ENCODE assay signal across 15 mouse cellular contexts in the genomic region with DNA sequence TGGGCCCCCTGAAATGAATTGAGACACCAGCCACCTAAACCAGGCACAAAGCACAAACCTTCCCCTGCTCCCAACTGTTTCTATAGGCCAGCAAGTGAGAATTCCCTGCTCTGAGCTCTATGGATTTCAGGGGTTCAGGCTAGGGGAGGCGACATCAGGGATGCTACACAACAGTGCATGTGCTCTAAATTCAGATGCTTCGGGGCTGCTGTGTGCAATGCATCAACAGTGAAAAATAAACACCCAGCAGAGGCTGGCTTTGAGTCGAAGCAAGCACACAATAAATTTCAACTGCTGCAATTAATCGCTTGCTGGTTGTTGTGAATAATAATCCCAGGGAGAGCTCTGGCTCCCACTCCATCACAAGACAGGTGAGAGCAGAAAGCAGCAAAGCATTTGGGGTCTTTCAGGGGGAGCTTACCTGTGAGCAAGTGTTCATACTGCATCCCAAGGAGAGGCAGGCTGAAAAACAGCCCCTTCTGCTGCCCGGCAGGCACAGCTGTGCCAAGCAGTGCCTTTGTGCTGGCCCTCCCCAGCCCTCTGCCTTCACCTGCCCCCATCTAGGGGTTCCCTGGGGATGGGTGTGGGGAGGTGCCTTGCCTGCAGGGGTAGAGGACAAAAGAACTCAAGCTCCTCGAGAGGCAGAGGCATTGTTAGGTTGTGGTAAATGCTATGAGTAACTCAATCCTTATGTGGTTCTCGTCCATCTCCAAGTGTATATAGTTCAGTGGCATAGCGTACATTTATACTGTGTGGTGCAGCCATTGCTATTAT. TPM values are rescaled to one million over a fixed set of nuclear protein-coding genes. Genes with fewer than 3 reads are reported as not detected.
A peak's percentile ranks its signal among the peaks of the same experiment; 100 is the strongest.
DNase-seq lines count a peak whose midpoint lies in the region; ATAC-seq and TF ChIP-seq lines count a peak whose summit lies in the region.
"Had no signal": no experiment of that assay in that cellular context is flagged by ENCODE, and none has a peak within 500 bp of the region (broad histone marks: within the 10 kb centered on the region; RNA-seq: fewer than 3 reads in every experiment).

No protein-coding gene starts in this region.

- WGBS in stomach, embryonic 16.5 days: 54% methylated on average over 8 of the region's 8 CpGs
- 56% methylated on average over 8 of the region's 8 CpGs for WGBS in stomach, postnatal 0 days
- WGBS in hindbrain, embryonic 12.5 days: 56% methylated on average over 8 of the region's 8 CpGs
- 64% methylated on average over 8 of the region's 8 CpGs for WGBS in midbrain, embryonic 11.5 days
- WGBS in olfactory bulb, adult 2 months: 45% methylated on average over 8 of the region's 8 CpGs

- no peak overlapping the region for H3K9ac ChIP-seq in stomach, embryonic 16.5 days (ENCODE audit: low read length)
- H3K9ac ChIP-seq in stomach, postnatal 0 days (ENCODE audit: low read length): no peak overlapping the region
- H3K9ac ChIP-seq in hindbrain, embryonic 12.5 days: no peak overlapping the region
- no peak overlapping the region for H3K9ac ChIP-seq in midbrain, embryonic 11.5 days (ENCODE audit: low read length)
- H3K9ac ChIP-seq: embryonic facial prominence, embryonic 12.5 days; lung, embryonic 14.5 days; stomach, embryonic 15.5 days had no signal

- ATAC-seq in stomach, embryonic 16.5 days (ENCODE audit: insufficient read depth, low FRiP score): no peak
- ATAC-seq in stomach, postnatal 0 days (ENCODE audit: low FRiP score, low TSS enrichment): no peak
- ATAC-seq in hindbrain, embryonic 12.5 days (ENCODE audit: low FRiP score): peak; percentile 55; the same call in 1 of the 2 replicates
- ATAC-seq in midbrain, embryonic 11.5 days (ENCODE audit: low FRiP score): no peak; the same call in 1 of the 2 replicates

- H3K4me3 ChIP-seq in stomach, embryonic 16.5 days (replicated peaks; ENCODE audit: low read length): no peak overlapping the region
- H3K4me3 ChIP-seq in stomach, postnatal 0 days (ENCODE audit: low read depth, low read length): no peak overlapping the region
- H3K4me3 ChIP-seq in hindbrain, embryonic 12.5 days: no peak overlapping the region
- H3K4me3 ChIP-seq in midbrain, embryonic 11.5 days (ENCODE audit: low read depth, low read length): no peak overlapping the region
- no peak overlapping the region for H3K4me3 ChIP-seq in olfactory bulb, adult 2 months (ENCODE audit: insufficient read depth, low read depth, low read length)
- H3K4me3 ChIP-seq: embryonic facial prominence, embryonic 12.5 days; stomach, embryonic 15.5 days had no signal

- H3K9me3 ChIP-seq in stomach, embryonic 16.5 days (replicated peaks; ENCODE audit: control insufficient read depth, low read length): peaks cover 5% of the 10 kb centered on the region
- no peaks in the 10 kb centered on the region for H3K9me3 ChIP-seq in stomach, postnatal 0 days (ENCODE audit: control insufficient read depth, low read length)
- H3K9me3 ChIP-seq in hindbrain, embryonic 12.5 days (replicated peaks): peaks cover 6% of the 10 kb centered on the region; the same call in 1 of the 2 replicates
- no peaks in the 10 kb centered on the region; the same call in 1 of the 2 replicates for H3K9me3 ChIP-seq in midbrain, embryonic 11.5 days (ENCODE audit: control insufficient read depth, low read length)
- H3K9me3 ChIP-seq: G1E; stomach, embryonic 15.5 days had no signal

- TF ChIP-seq CTCF in stomach, postnatal 0 days (IDR thresholded peaks at IDR 0.05; ENCODE audit: low read depth): no peak
- no peak for TF ChIP-seq CTCF in olfactory bulb, adult 2 months (IDR thresholded peaks at IDR 0.05; ENCODE audit: insufficient read depth, low read depth, low read length)

- H3K36me3 ChIP-seq in stomach, embryonic 16.5 days (ENCODE audit: control insufficient read depth, insufficient read depth, low read length): no peaks in the 10 kb centered on the region
- no peaks in the 10 kb centered on the region for H3K36me3 ChIP-seq in stomach, postnatal 0 days (ENCODE audit: control insufficient read depth, insufficient read depth, low read length)
- H3K36me3 ChIP-seq in hindbrain, embryonic 12.5 days: no peaks in the 10 kb centered on the region
- H3K36me3 ChIP-seq in midbrain, embryonic 11.5 days (ENCODE audit: control insufficient read depth, insufficient read depth, low read length): no peaks in the 10 kb centered on the region
- H3K36me3 ChIP-seq: embryonic facial prominence, embryonic 12.5 days; G1E; stomach, embryonic 15.5 days had no signal

- H3K4me2 ChIP-seq in stomach, embryonic 16.5 days (ENCODE audit: low read depth, low read length): no peak overlapping the region
- no peak overlapping the region for H3K4me2 ChIP-seq in stomach, postnatal 0 days (replicated peaks; ENCODE audit: low read depth)
- no peak overlapping the region for H3K4me2 ChIP-seq in hindbrain, embryonic 12.5 days (replicated peaks)
- no peak overlapping the region for H3K4me2 ChIP-seq in midbrain, embryonic 11.5 days
- H3K4me2 ChIP-seq: embryonic facial prominence, embryonic 12.5 days; lung, embryonic 14.5 days; stomach, embryonic 15.5 days had no signal

- H3K27me3 ChIP-seq in stomach, embryonic 16.5 days (ENCODE audit: control insufficient read depth, insufficient read depth, low read length): no peaks in the 10 kb centered on the region
- no peaks in the 10 kb centered on the region for H3K27me3 ChIP-seq in stomach, postnatal 0 days (ENCODE audit: control insufficient read depth, insufficient read depth, low read length)
- no peaks in the 10 kb centered on the region for H3K27me3 ChIP-seq in hindbrain, embryonic 12.5 days
- no peaks in the 10 kb centered on the region; the same call in 1 of the 2 replicates for H3K27me3 ChIP-seq in midbrain, embryonic 11.5 days (ENCODE audit: control insufficient read depth, insufficient read depth, low read length)
- H3K27me3 ChIP-seq: embryonic facial prominence, embryonic 12.5 days; stomach, embryonic 15.5 days had no signal

- TF ChIP-seq POLR2A in olfactory bulb, adult 2 months (IDR thresholded peaks at IDR 0.05; ENCODE audit: insufficient read depth, low read depth, low read length): no peak

- TF ChIP-seq EP300 in stomach, postnatal 0 days (optimal IDR thresholded peaks at IDR 0.05): no peak

- H3K27ac ChIP-seq in stomach, embryonic 16.5 days (ENCODE audit: low read length): peak overlapping the region; percentile 18; the same call in 1 of the 2 replicates
- H3K27ac ChIP-seq in stomach, postnatal 0 days (replicated peaks): no peak overlapping the region
- peak overlapping the region; percentile 85 for H3K27ac ChIP-seq in hindbrain, embryonic 12.5 days
- no peak overlapping the region for H3K27ac ChIP-seq in midbrain, embryonic 11.5 days (ENCODE audit: low read depth, low read length)
- peak overlapping the region; percentile 18; the same call in 1 of the 2 replicates for H3K27ac ChIP-seq in olfactory bulb, adult 2 months (ENCODE audit: insufficient read depth, low read depth, low read length)
- H3K27ac ChIP-seq: embryonic facial prominence, embryonic 12.5 days; stomach, embryonic 15.5 days had no signal

- no peak for DNase-seq in stomach, postnatal 0 days (ENCODE audit: low spot score)
- peak; percentile 83 for DNase-seq in midbrain, embryonic 11.5 days (ENCODE audit: low spot score, missing footprints)
- no peak for DNase-seq in spleen, postnatal 14 days (ENCODE audit: low spot score in 2 of 2)
- DNase-seq in cerebellum, postnatal 36 days: no peak
- no peak for DNase-seq in layer of hippocampus, postnatal 36 days
- DNase-seq: B cell, adult 2 months; cerebellum, adult 2 months; kidney, adult 9 months had no signal

- H3K4me1 ChIP-seq in stomach, embryonic 16.5 days (ENCODE audit: control insufficient read depth, insufficient read depth, low read length): peaks cover 14% of the 10 kb centered on the region; the same call in 1 of the 2 replicates
- 0 out of 2 replicates have a peak, but pooled peaks cover 3% of the 10 kb centered on the region for H3K4me1 ChIP-seq in stomach, postnatal 0 days (replicated peaks; ENCODE audit: control insufficient read depth, insufficient read depth)
- peaks cover 39% of the 10 kb centered on the region for H3K4me1 ChIP-seq in hindbrain, embryonic 12.5 days
- peaks cover 4% of the 10 kb centered on the region for H3K4me1 ChIP-seq in midbrain, embryonic 11.5 days (ENCODE audit: control insufficient read depth, insufficient read depth, low read length)
- peaks cover 17% of the 10 kb centered on the region for H3K4me1 ChIP-seq in olfactory bulb, adult 2 months (ENCODE audit: control insufficient read depth, insufficient read depth, low read length)

RNA-seq across cellular contexts. Expression of a gene that starts 24.6 kb away (rescaled TPM):
- polyA plus RNA-seq in stomach, embryonic 16.5 days (2015; fragmentation: Nextera tagmentation; extraction: Ambion mirVana): 32.1 and 33.1 TPM in 2 replicates
- 19.4 and 24.1 TPM in 2 replicates for polyA plus RNA-seq in stomach, postnatal 0 days (2015; fragmentation: Nextera tagmentation; extraction: Ambion mirVana)
- 5.8 and 7.0 TPM in 2 replicates for polyA plus RNA-seq in hindbrain, embryonic 12.5 days (2016; fragmentation: Nextera tagmentation; extraction: Ambion mirVana)
- polyA plus RNA-seq in midbrain, embryonic 11.5 days (2014; fragmentation: Nextera tagmentation; extraction: Ambion mirVana): 3.9 TPM in 2 replicates
- polyA plus RNA-seq in olfactory bulb, adult 2 months (2012; ENCODE audit: insufficient read depth, insufficient read length, low replicate concordance, missing spikeins): not detected in 2 replicates
- total RNA-seq in layer of hippocampus, postnatal 36 days (2021): 1 to 10 TPM; 2.1 to 2.5 TPM

Comparison
In these comparisons a context has a peak if more than half of its experiments do, and no peak if none do; other contexts are left out.
1. H3K27ac ChIP-seq: peak in stomach, embryonic 16.5 days (single experiment), hindbrain, embryonic 12.5 days (single experiment) and olfactory bulb, adult 2 months (single experiment); none in stomach, postnatal 0 days (single experiment) and midbrain, embryonic 11.5 days (single experiment).